Mouse (Mus musculus) kidney, adult 2 months (tissue): Measurements from ENCODE around the gene Cdkl4. TPM values are rescaled to one million over a fixed set of nuclear protein-coding genes. Genes with fewer than 3 reads are reported as not detected.

Source experiments
- DNase-seq: peaks from one replicate; pipeline ENCODE4 v3.0.0; 2021
- H3K27ac ChIP-seq: fragments of 200-500 bp; 2 replicates; pipeline ENCODE4 v1.5.1; 2012; ENCODE audit warnings: low read depth, low read length, control low read depth, inconsistent platforms; ENCODE audit not compliant: insufficient read depth
- H3K27me3 ChIP-seq: fragments of 200-500 bp; replicated peaks from 2 replicates; pipeline ENCODE4 v1.6.1; 2012; ENCODE audit warnings: mild to moderate bottlenecking, moderate library complexity, low read length, inconsistent platforms; ENCODE audit not compliant: control insufficient read depth, insufficient read depth
- H3K36me3 ChIP-seq: fragments of 200-500 bp; 2 replicates; pipeline ENCODE4 v1.6.1; 2012; ENCODE audit warnings: mild to moderate bottlenecking, moderate library complexity, low read length, inconsistent platforms; ENCODE audit not compliant: control insufficient read depth, insufficient read depth
- H3K4me1 ChIP-seq: fragments of 200-500 bp; 2 replicates; pipeline ENCODE4 v1.6.1; 2011; ENCODE audit warnings: low read length; ENCODE audit not compliant: control insufficient read depth, insufficient read depth
- H3K4me3 ChIP-seq: fragments of 200-500 bp; 2 replicates; pipeline ENCODE4 v1.5.1; 2011; ENCODE audit warnings: mild to moderate bottlenecking, low read depth, low read length, control low read depth; ENCODE audit not compliant: insufficient read depth
- CTCF ChIP-seq: fragments of 200-500 bp; conservative IDR thresholded peaks from 2 replicates; pipeline ENCODE4 v1.5.1; 2011; ENCODE audit warnings: low read depth, mild to moderate bottlenecking, control low read depth, low read length, moderate library complexity, mixed read lengths; ENCODE audit not compliant: insufficient read depth, insufficient read length
- POLR2A ChIP-seq: fragments of 200-500 bp; IDR thresholded peaks from one replicate; pipeline ENCODE4 v1.6.1; 2011; ENCODE audit warnings: low read depth, low read length, control low read depth
- WGBS: fragments of 180-500 bp; shearing (Covaris S2); methylation state at CpG from one replicate; pipeline ENCODE4 v1.1.7; 2018; 5-methylcytosine and 5-hydroxymethylcytosine counted together
- polyA plus RNA-seq: library from polyadenylated mRNA; depleted of rRNA; stranded (reverse); fragments of >200 nt; gene quantifications from 2 replicates; pipeline ENCODE4 v1.2.3, GENCODE M21; 2012

Gene Cdkl4
- polyA plus RNA-seq, 1 experiment = 0.34 TPM

GRCm38 (mm10) chr17:80553318-80554270 is 24.0 kb downstream of the Cdkl4 start:
- WGBS = 3% methylated on average over 35 of the region's 35 CpGs
- no peaks in the 10 kb centered on the region for H3K27me3 ChIP-seq
- H3K4me3 ChIP-seq = peak overlapping the region; percentile 63
- TF ChIP-seq POLR2A (no peak), CTCF (peak; percentile 52)
- H3K36me3 ChIP-seq = no peaks in the 10 kb centered on the region
- H3K4me1 ChIP-seq = peaks cover 1% of the 10 kb centered on the region; the same call in 1 of the 2 replicates
- peak; percentile 88 for DNase-seq
- H3K27ac ChIP-seq = 0 out of 2 replicates have a peak overlapping the region, but pooled peaks have one; percentile 6

GRCm38 (mm10) chr17:80552653-80553052 is 25.0 kb downstream of the Cdkl4 start:
- DNase-seq = no peak
- H3K27me3 ChIP-seq = no peaks in the 10 kb centered on the region
- 75% methylated on average over 4 of the region's 4 CpGs for WGBS
- TF ChIP-seq CTCF = no peak
- TF ChIP-seq POLR2A = no peak
- no peaks in the 10 kb centered on the region; the same call in 1 of the 2 replicates for H3K4me1 ChIP-seq
- H3K36me3 ChIP-seq = no peaks in the 10 kb centered on the region
- H3K27ac ChIP-seq = no peak overlapping the region
- no peak overlapping the region for H3K4me3 ChIP-seq

GRCm38 (mm10) chr17:80550981-80551380 is 26.6 kb downstream of the Cdkl4 start:
- DNase-seq = no peak
- Histone ChIP-seq H3K4me3 (no peak overlapping the region), H3K4me1 (no peaks in the 10 kb centered on the region; the same call in 1 of the 2 replicates), H3K27me3 (no peaks in the 10 kb centered on the region), H3K36me3 (no peaks in the 10 kb centered on the region), H3K27ac (no peak overlapping the region)
- no peak for TF ChIP-seq CTCF
- TF ChIP-seq POLR2A = no peak
- 78% methylated on average over 15 of the region's 15 CpGs for WGBS

GRCm38 (mm10) chr17:80546846-80547245 is 30.8 kb downstream of the Cdkl4 start:
- no peak for DNase-seq

GRCm38 (mm10) chr17:80546227-80546626 is 31.4 kb downstream of the Cdkl4 start:
- 84% methylated on average over 8 of the region's 8 CpGs for WGBS
- Histone ChIP-seq H3K27ac (no peak overlapping the region), H3K27me3 (no peaks in the 10 kb centered on the region), H3K4me3 (no peak overlapping the region), H3K4me1 (no peaks in the 10 kb centered on the region), H3K36me3 (no peaks in the 10 kb centered on the region)
- no peak for TF ChIP-seq POLR2A
- no peak for TF ChIP-seq CTCF
- no peak for DNase-seq

More at GRCm38 (mm10) chr17:80546846-80547245, 30.8 kb downstream of the Cdkl4 start:
- WGBS = 80% methylated on average over 2 of the region's 2 CpGs
- no peak for TF ChIP-seq POLR2A
- no peak for TF ChIP-seq CTCF
- no peak overlapping the region for H3K27ac ChIP-seq
- no peaks in the 10 kb centered on the region for H3K27me3 ChIP-seq
- no peaks in the 10 kb centered on the region for H3K36me3 ChIP-seq
- H3K4me1 ChIP-seq = no peaks in the 10 kb centered on the region
- no peak overlapping the region for H3K4me3 ChIP-seq

- no peak overlapping the region for H3K4me3 ChIP-seq
- TF ChIP-seq CTCF (no peak), POLR2A (no peak)
- no peak for DNase-seq
- no peaks in the 10 kb centered on the region for H3K36me3 ChIP-seq
- no peaks in the 10 kb centered on the region for H3K4me1 ChIP-seq
- WGBS = 80% methylated on average over 20 of the region's 20 CpGs
- H3K27ac ChIP-seq = no peak overlapping the region
- no peaks in the 10 kb centered on the region for H3K27me3 ChIP-seq
These were observed 34.0 kb downstream of the Cdkl4 start for GRCm38 (mm10) chr17:80543646-80544045.

GRCm38 (mm10) chr17:80537136-80537535 is 40.5 kb downstream of the Cdkl4 start:
- H3K4me1 ChIP-seq = no peaks in the 10 kb centered on the region
- no peak overlapping the region for H3K27ac ChIP-seq
- H3K27me3 ChIP-seq = no peaks in the 10 kb centered on the region
- H3K36me3 ChIP-seq = no peaks in the 10 kb centered on the region
- DNase-seq = no peak
- H3K4me3 ChIP-seq = no peak overlapping the region
- peak; percentile 38 for TF ChIP-seq CTCF
- TF ChIP-seq POLR2A = no peak
- 63% methylated on average over 6 of the region's 6 CpGs for WGBS
